Mouse (Mus musculus): ENCODE data around the gene Tmem211. TPM values are rescaled to one million over a fixed set of nuclear protein-coding genes. Genes with fewer than 3 reads are reported as not detected.

Gene Tmem211
- total RNA-seq, 2 experiments from 2014 or later, result not detected

GRCm38 (mm10) chr5:113265637-113266036 lies 38.9 kb downstream of the Tmem211 start:
- no peak for ATAC-seq (replicated peaks; ENCODE audit: low FRiP score, poor library complexity, severe bottlenecking)

GRCm38 (mm10) chr5:113268246-113268645 lies 41.5 kb downstream of the Tmem211 start:
- no peak for ATAC-seq (replicated peaks; ENCODE audit: low FRiP score, poor library complexity, severe bottlenecking)

- ATAC-seq (replicated peaks; ENCODE audit: low FRiP score, poor library complexity, severe bottlenecking), result no peak
Observed at GRCm38 (mm10) chr5:113270043-113270442, 43.3 kb downstream of the Tmem211 start.

GRCm38 (mm10) chr5:113271207-113271811 lies 44.6 kb downstream of the Tmem211 start:
- ATAC-seq (replicated peaks; ENCODE audit: low FRiP score, poor library complexity, severe bottlenecking), result no peak

GRCm38 (mm10) chr5:113275839-113276238 lies 49.1 kb downstream of the Tmem211 start:
- ATAC-seq (replicated peaks; ENCODE audit: low FRiP score, poor library complexity, severe bottlenecking), result no peak

GRCm38 (mm10) chr5:113280138-113280856 lies 53.6 kb downstream of the Tmem211 start:
- ATAC-seq (replicated peaks; ENCODE audit: low FRiP score, poor library complexity, severe bottlenecking), result no peak

- ATAC-seq (replicated peaks; ENCODE audit: low FRiP score, poor library complexity, severe bottlenecking), result no peak
Observed at GRCm38 (mm10) chr5:113281557-113281956, 54.8 kb downstream of the Tmem211 start.

GRCm38 (mm10) chr5:113283726-113284125 lies 57.0 kb downstream of the Tmem211 start:
- no peak for ATAC-seq (replicated peaks; ENCODE audit: low FRiP score, poor library complexity, severe bottlenecking)

GRCm38 (mm10) chr5:113285541-113285940 lies 58.8 kb downstream of the Tmem211 start:
- no peak for ATAC-seq (replicated peaks; ENCODE audit: low FRiP score, poor library complexity, severe bottlenecking)

- no peak for ATAC-seq (replicated peaks; ENCODE audit: low FRiP score, poor library complexity, severe bottlenecking)
Observed at GRCm38 (mm10) chr5:113286048-113286447, 59.3 kb downstream of the Tmem211 start.

- ATAC-seq (replicated peaks; ENCODE audit: low FRiP score, poor library complexity, severe bottlenecking), result no peak
Observed at GRCm38 (mm10) chr5:113286591-113287520, 60.1 kb downstream of the Tmem211 start.

- ATAC-seq (replicated peaks; ENCODE audit: low FRiP score, poor library complexity, severe bottlenecking), result no peak
Observed at GRCm38 (mm10) chr5:113287762-113288161, 61.1 kb downstream of the Tmem211 start.

- ATAC-seq (replicated peaks; ENCODE audit: low FRiP score, poor library complexity, severe bottlenecking), result no peak
Observed at GRCm38 (mm10) chr5:113288490-113288889, 61.8 kb downstream of the Tmem211 start.

Other genes starting within 250 kb of the Tmem211 start
- 0.42 and 1.8 TPM in 2 replicates for gene Grk3, start 211.1 kb upstream of the Tmem211 start, total RNA-seq (2015; ENCODE audit: low replicate concordance)
- gene Grk3, start 211.1 kb upstream of the Tmem211 start, total RNA-seq (2017; ENCODE audit: low replicate concordance), result 3.1 and 3.6 TPM in 2 replicates
- not detected in 2 replicates for gene Crybb2, start 156.8 kb upstream of the Tmem211 start, total RNA-seq (2015; ENCODE audit: low replicate concordance)
- gene Crybb2, start 156.8 kb upstream of the Tmem211 start, total RNA-seq (2017; ENCODE audit: low replicate concordance), result 1.3 TPM in 1 of 2 replicates, not detected in the other
- not detected in 2 replicates for gene Crybb3, start 145.3 kb upstream of the Tmem211 start, total RNA-seq (2015; ENCODE audit: low replicate concordance)
- gene Crybb3, start 145.3 kb upstream of the Tmem211 start, total RNA-seq (2017; ENCODE audit: low replicate concordance), result not detected in 2 replicates
- 1.8 and 2.1 TPM in 2 replicates for gene 2900026A02Rik, start 5.7 kb upstream of the Tmem211 start, total RNA-seq (2015; ENCODE audit: low replicate concordance)
- 0.13 TPM in 1 of 2 replicates, not detected in the other for gene 2900026A02Rik, start 5.7 kb upstream of the Tmem211 start, total RNA-seq (2017; ENCODE audit: low replicate concordance)
- gene Sgsm1, start 83.9 kb downstream of the Tmem211 start, total RNA-seq (2015; ENCODE audit: low replicate concordance), result 0.36 TPM in 1 of 2 replicates, not detected in the other
- not detected in 2 replicates for gene Sgsm1, start 83.9 kb downstream of the Tmem211 start, total RNA-seq (2017; ENCODE audit: low replicate concordance)
- not detected in 2 replicates for gene Aym1, start 130.4 kb downstream of the Tmem211 start, total RNA-seq (2015; ENCODE audit: low replicate concordance)
- gene Aym1, start 130.4 kb downstream of the Tmem211 start, total RNA-seq (2017; ENCODE audit: low replicate concordance), result not detected in 2 replicates